Mouse (Mus musculus) liver, embryonic 13.5 days (tissue): Measurements from ENCODE around the gene Mvb12b. TPM values are rescaled to one million over a fixed set of nuclear protein-coding genes. Genes with fewer than 3 reads are reported as not detected.
"Not testable (repeated sequence)": the region's sequence is repeated elsewhere in the genome, so short reads cannot be mapped to it uniquely, and the experiment has no call there.

Experiments
- ATAC-seq: fragments of 200-750 bp; cut with Nextera tagmentation; 2 replicates; pipeline ENCODE4 v1.8.0; 2017; ENCODE audit warnings: low read depth, mild to moderate bottlenecking, moderate number of reproducible peaks, moderate library complexity
- DNase-seq: peaks from one replicate; pipeline ENCODE4 v3.0.0; 2022
- H3K27ac ChIP-seq: fragments of 300-500 bp; sonication (generic); 2 replicates; pipeline ENCODE4 v1.5.1; 2015; ENCODE audit warnings: moderate library complexity, mild to moderate bottlenecking, inconsistent platforms
- H3K27me3 ChIP-seq: fragments of 300-500 bp; sonication (generic); 2 replicates; pipeline ENCODE4 v1.6.1; 2015; ENCODE audit warnings: mild to moderate bottlenecking, inconsistent platforms
- H3K36me3 ChIP-seq: fragments of 300-500 bp; sonication (generic); 2 replicates; pipeline ENCODE4 v1.6.1; 2015; ENCODE audit warnings: mild to moderate bottlenecking, inconsistent platforms
- H3K4me1 ChIP-seq: fragments of 300-500 bp; sonication (generic); replicated peaks from 2 replicates; pipeline ENCODE4 v1.6.1; 2015; ENCODE audit warnings: inconsistent platforms
- H3K4me2 ChIP-seq: fragments of 300-500 bp; sonication (generic); 2 replicates; pipeline ENCODE4 v1.6.1; 2015; ENCODE audit warnings: inconsistent platforms, mild to moderate bottlenecking, moderate library complexity
- H3K4me3 ChIP-seq: fragments of 300-500 bp; sonication (generic); replicated peaks from 2 replicates; pipeline ENCODE4 v1.5.1; 2015; ENCODE audit warnings: mild to moderate bottlenecking, inconsistent platforms
- H3K9ac ChIP-seq: fragments of 300-500 bp; sonication (generic); 2 replicates; pipeline ENCODE4 v1.6.1; 2015; ENCODE audit warnings: mild to moderate bottlenecking, inconsistent platforms
- H3K9me3 ChIP-seq: fragments of 300-500 bp; sonication (generic); replicated peaks from 2 replicates; pipeline ENCODE4 v1.6.1; 2016; ENCODE audit warnings: inconsistent platforms
- WGBS: fragments of 180-500 bp; shearing (Covaris S2); methylation state at CpG from one replicate; pipeline ENCODE4 v1.1.7; 2015; ENCODE audit not compliant: insufficient replicate concordance; 5-methylcytosine and 5-hydroxymethylcytosine counted together
- polyA plus RNA-seq: library from polyadenylated mRNA; unstranded; fragments of >200 nt; fragmentation: Nextera tagmentation; extraction: Ambion mirVana; gene quantifications from 2 replicates; pipeline ENCODE4 v1.2.1, GENCODE M21; 2015

Gene Mvb12b
- polyA plus RNA-seq, 1 experiment from 2014 or later: 11.8 TPM

DNA sequence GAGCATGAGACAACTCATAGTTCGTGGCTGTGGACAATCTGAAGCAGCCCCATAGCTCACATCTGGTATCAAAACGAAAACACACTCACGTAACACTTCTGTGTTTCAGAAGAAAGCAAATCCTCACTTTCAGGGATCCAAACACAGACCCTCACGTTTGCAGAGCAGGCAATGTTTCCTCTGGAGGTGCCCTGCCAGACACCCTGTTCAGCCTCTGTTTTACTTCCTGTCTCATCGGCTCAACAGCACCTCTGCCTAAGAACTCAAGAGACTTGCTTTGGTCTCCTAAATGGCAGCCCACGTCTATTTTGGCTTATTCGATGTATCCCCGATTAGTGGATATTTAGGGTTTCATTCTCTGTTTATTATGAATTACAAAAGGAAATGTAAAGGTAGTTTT lies 27.3 kb upstream of the Mvb12b start:
- peaks cover 4% of the 10 kb centered on the region for H3K27me3 ChIP-seq
- 60% methylated on average over 8 of the region's 8 CpGs for WGBS
- H3K9ac ChIP-seq: no peak overlapping the region
- H3K4me2 ChIP-seq: no peak overlapping the region
- no peak overlapping the region for H3K27ac ChIP-seq
- ATAC-seq: no peak
- H3K4me3 ChIP-seq: no peak overlapping the region
- no peak for DNase-seq
- H3K4me1 ChIP-seq: no peaks in the 10 kb centered on the region
- no peaks in the 10 kb centered on the region for H3K9me3 ChIP-seq
- H3K36me3 ChIP-seq: no peaks in the 10 kb centered on the region

DNA sequence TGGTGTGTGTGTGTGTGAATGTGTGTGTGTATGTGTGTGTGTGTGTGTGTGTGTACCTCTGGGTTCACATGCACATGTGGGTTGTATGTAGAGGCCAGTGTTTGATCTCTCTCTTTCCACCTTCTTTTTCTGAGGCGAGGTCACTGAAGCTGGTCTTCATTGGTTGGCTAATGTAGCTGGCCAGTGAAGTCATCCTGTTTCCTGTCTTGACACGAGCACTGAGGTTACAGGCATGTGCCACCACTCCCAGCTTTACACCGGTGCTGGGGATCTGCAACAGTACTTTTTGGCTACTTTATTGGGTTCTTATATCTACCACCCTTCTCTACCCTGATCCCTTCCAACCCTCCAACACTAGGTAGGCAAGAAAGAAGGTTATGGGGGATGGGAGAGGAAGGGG lies 26.6 kb upstream of the Mvb12b start:
- no peak overlapping the region for H3K4me3 ChIP-seq
- H3K9me3 ChIP-seq: no peaks in the 10 kb centered on the region
- 37% methylated on average over 3 of the region's 3 CpGs for WGBS
- H3K36me3 ChIP-seq: no peaks in the 10 kb centered on the region
- no peaks in the 10 kb centered on the region for H3K4me1 ChIP-seq
- no peak overlapping the region for H3K4me2 ChIP-seq
- H3K27ac ChIP-seq: no peak overlapping the region
- ATAC-seq (no peak), DNase-seq (no peak)
- H3K9ac ChIP-seq: no peak overlapping the region
- H3K27me3 ChIP-seq: peaks cover 3% of the 10 kb centered on the region; the same call in 1 of the 2 replicates

- H3K27me3 ChIP-seq, H3K4me3 ChIP-seq, DNase-seq, ATAC-seq, H3K9ac ChIP-seq, H3K4me1 ChIP-seq, H3K27ac ChIP-seq, H3K4me2 ChIP-seq, H3K9me3 ChIP-seq, H3K36me3 ChIP-seq: not testable (repeated sequence)
- 24% methylated on average over 1 of the region's 1 CpGs for WGBS
These were observed 25.9 kb upstream of the Mvb12b start for GRCm38 (mm10) chr2:33913598-33913997.

DNA sequence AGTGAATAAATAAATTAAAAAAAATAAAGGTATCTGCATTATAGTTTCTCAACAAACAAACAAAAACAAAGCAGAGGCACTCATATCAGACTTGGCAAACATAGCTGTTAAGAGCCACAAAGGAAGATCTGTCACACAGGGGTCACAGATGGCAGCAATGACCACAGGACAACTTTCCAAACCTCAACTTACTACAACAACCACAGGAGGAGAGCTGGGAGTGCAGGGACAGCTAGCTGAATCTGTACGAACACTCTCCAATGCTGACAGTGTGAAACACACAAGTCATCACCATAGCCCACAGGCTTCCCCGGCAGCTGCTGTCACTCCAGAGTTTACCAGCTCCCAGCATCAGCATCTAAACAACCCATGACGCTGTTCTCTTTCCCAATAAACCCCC lies 25.0 kb upstream of the Mvb12b start:
- Histone ChIP-seq H3K4me1 (no peaks in the 10 kb centered on the region), H3K27ac (no peak overlapping the region), H3K36me3 (no peaks in the 10 kb centered on the region), H3K9ac (no peak overlapping the region), H3K27me3 (peaks cover 3% of the 10 kb centered on the region; the same call in 1 of the 2 replicates), H3K9me3 (no peaks in the 10 kb centered on the region), H3K4me2 (no peak overlapping the region), H3K4me3 (no peak overlapping the region)
- DNase-seq (no peak), ATAC-seq (no peak)
- 57% methylated on average over 3 of the region's 3 CpGs for WGBS

- Histone ChIP-seq H3K27ac (no peak overlapping the region), H3K36me3 (no peaks in the 10 kb centered on the region)
- DNase-seq: no peak
These were observed 20.6 kb upstream of the Mvb12b start for GRCm38 (mm10) chr2:33908374-33908773.

DNA sequence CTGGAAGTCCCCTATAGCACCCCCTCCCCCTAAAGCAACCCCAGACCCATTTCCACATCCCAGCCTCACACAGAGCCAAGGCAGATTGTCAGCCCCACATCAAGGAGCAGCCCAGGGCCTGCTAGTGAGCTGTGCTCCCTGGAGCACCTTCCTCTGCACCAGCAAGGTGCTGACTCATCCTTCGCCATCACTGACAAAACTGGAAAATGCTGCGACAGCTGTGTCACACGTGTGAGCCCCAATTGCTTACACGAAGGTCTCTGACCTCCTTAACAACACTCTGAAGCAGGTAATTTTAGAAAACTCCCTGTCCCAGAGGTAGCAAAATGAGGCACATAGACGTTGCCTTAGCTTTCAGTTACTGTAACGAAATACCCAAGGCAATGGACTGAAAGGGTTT lies 19.4 kb upstream of the Mvb12b start:
- Histone ChIP-seq H3K36me3 (no peaks in the 10 kb centered on the region), H3K27me3 (peaks cover 3% of the 10 kb centered on the region; the same call in 1 of the 2 replicates), H3K4me3 (no peak overlapping the region), H3K9me3 (no peaks in the 10 kb centered on the region), H3K9ac (no peak overlapping the region), H3K4me1 (0 out of 2 replicates have a peak, but pooled peaks cover 3% of the 10 kb centered on the region), H3K4me2 (no peak overlapping the region), H3K27ac (no peak overlapping the region)
- DNase-seq (no peak), ATAC-seq (no peak)
- 56% methylated on average over 6 of the region's 6 CpGs for WGBS

More at GRCm38 (mm10) chr2:33908374-33908773, 20.6 kb upstream of the Mvb12b start:
- Histone ChIP-seq H3K4me2 (no peak overlapping the region), H3K27me3 (peaks cover 3% of the 10 kb centered on the region; the same call in 1 of the 2 replicates), H3K9ac (no peak overlapping the region), H3K4me1 (0 out of 2 replicates have a peak, but pooled peaks cover 3% of the 10 kb centered on the region), H3K4me3 (no peak overlapping the region), H3K9me3 (no peaks in the 10 kb centered on the region)
- 10% methylated on average over 8 of the region's 8 CpGs for WGBS
- peak; percentile 58 for ATAC-seq

- no peaks in the 10 kb centered on the region for H3K9me3 ChIP-seq
- H3K9ac ChIP-seq: no peak overlapping the region
- WGBS: 69% methylated on average over 3 of the region's 3 CpGs
- peaks cover under 1% of the 10 kb centered on the region; the same call in 1 of the 2 replicates for H3K27me3 ChIP-seq
- DNase-seq (no peak), ATAC-seq (no peak)
- peaks cover 5% of the 10 kb centered on the region; the same call in 1 of the 2 replicates for H3K4me1 ChIP-seq
- no peak overlapping the region for H3K4me3 ChIP-seq
- no peak overlapping the region for H3K27ac ChIP-seq
- H3K4me2 ChIP-seq: no peak overlapping the region
- H3K36me3 ChIP-seq: no peaks in the 10 kb centered on the region
These were observed 8.1 kb upstream of the Mvb12b start for GRCm38 (mm10) chr2:33895829-33896228.

DNA sequence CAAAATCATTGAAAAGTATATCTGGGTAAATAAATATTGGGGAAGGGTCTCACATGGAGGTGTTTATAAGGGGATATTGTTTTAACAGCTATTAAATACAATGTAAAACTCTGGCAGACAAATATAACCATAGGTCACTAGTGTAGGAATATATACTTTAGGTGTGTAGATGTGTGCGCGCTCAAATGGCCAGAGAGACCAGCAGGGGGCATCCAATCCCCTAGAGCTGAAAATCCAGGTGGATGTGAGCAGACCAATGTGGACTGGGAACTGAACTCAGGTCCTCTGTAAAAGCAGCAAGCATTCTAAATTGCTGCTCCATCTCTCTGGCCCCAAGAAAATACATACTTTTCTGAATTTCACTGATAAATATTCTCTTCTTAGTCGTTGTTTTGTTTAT lies 5.4 kb upstream of the Mvb12b start:
- 81% methylated on average over 3 of the region's 3 CpGs for WGBS
- ATAC-seq (no peak), DNase-seq (no peak)

GRCm38 (mm10) chr2:33892354-33892753 lies 4.6 kb upstream of the Mvb12b start:
- H3K36me3 ChIP-seq: no peaks in the 10 kb centered on the region
- H3K27ac ChIP-seq: no peak overlapping the region
- no peak overlapping the region for H3K4me3 ChIP-seq
- no peak overlapping the region for H3K4me2 ChIP-seq
- peaks cover 3% of the 10 kb centered on the region; the same call in 1 of the 2 replicates for H3K27me3 ChIP-seq
- no peak for ATAC-seq
- H3K4me1 ChIP-seq: peaks cover 13% of the 10 kb centered on the region
- no peak for DNase-seq
- H3K9me3 ChIP-seq: no peaks in the 10 kb centered on the region
- 66% methylated on average over 7 of the region's 7 CpGs for WGBS
- H3K9ac ChIP-seq: no peak overlapping the region

More for the DNA sequence above, 5.4 kb upstream of the Mvb12b start:
- no peak overlapping the region for H3K4me3 ChIP-seq
- no peak overlapping the region for H3K4me2 ChIP-seq
- H3K9me3 ChIP-seq: no peaks in the 10 kb centered on the region
- peaks cover 7% of the 10 kb centered on the region for H3K4me1 ChIP-seq
- peaks cover 3% of the 10 kb centered on the region; the same call in 1 of the 2 replicates for H3K27me3 ChIP-seq
- H3K9ac ChIP-seq: no peak overlapping the region
- no peak overlapping the region for H3K27ac ChIP-seq
- no peaks in the 10 kb centered on the region for H3K36me3 ChIP-seq

- peak overlapping the region; percentile 90 for H3K27ac ChIP-seq
- no peaks in the 10 kb centered on the region for H3K36me3 ChIP-seq
- peak overlapping the region; percentile 95 for H3K9ac ChIP-seq
- no peak for ATAC-seq
- peaks cover 38% of the 10 kb centered on the region for H3K4me1 ChIP-seq
- H3K4me2 ChIP-seq: peak overlapping the region; percentile 97
- WGBS: 74% methylated on average over 6 of the region's 6 CpGs
- DNase-seq: no peak
- H3K27me3 ChIP-seq: 0 out of 2 replicates have a peak, but pooled peaks cover 3% of the 10 kb centered on the region
- H3K9me3 ChIP-seq: no peaks in the 10 kb centered on the region
- H3K4me3 ChIP-seq: peak overlapping the region; percentile 85
These were observed 297 bp upstream of the Mvb12b start for GRCm38 (mm10) chr2:33888100-33888385.

DNA sequence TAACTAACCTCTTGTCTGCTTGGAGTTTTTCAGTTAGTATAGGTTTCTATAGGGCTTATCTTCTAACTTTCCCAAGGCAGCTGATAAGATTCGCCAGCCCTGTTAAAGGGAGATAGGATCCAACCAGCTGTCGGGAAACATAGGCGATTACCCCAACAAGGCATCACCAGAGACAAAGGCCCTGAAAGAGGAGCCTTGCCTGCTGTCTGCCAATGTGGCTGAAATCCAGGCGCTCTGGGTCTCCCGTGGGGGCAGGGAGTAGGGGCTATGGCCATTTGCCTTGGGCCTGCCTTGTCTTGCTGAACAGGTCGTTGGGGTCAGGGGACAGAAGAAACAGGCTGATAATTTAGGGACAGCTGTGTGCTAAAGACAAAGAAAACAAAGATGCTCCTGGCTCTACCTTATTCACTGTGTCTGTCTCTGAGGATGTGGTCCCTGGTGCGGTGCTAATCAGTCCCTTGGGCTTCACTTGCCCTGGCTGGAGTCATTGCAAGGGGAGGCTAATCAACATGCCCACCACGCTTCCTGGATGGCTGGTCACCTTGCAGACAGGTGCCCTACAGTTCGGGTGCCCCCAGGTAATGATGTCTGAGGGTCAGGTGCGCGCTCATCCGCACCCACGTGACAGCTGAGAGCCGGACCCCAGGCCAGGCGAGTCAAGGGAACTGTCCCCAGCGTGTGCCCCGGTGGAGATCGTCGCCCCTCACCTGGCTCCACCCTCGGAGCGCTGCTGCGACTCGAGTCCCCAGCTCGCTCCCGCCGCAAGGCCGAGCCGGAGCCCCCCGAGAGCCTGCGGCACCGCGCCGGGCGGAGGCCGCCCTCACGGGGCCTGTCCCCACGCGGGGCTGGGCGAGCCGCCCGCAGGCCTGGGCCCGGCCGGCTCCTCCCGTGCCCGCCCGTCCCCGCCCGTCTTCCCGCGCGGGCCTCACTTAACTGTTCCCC lies 1.1 kb downstream of the Mvb12b start:
- DNase-seq (peak; percentile 48), ATAC-seq (peak; percentile 86)
- H3K4me2 ChIP-seq: peak overlapping the region; percentile 97
- peaks cover 42% of the 10 kb centered on the region for H3K4me1 ChIP-seq
- 1% methylated on average over 45 of the region's 51 CpGs for WGBS
- peak overlapping the region; percentile 85 for H3K4me3 ChIP-seq
- H3K27me3 ChIP-seq: 0 out of 2 replicates have a peak, but pooled peaks cover 3% of the 10 kb centered on the region
- no peaks in the 10 kb centered on the region for H3K9me3 ChIP-seq
- H3K27ac ChIP-seq: peak overlapping the region; percentile 90
- H3K9ac ChIP-seq: peak overlapping the region; percentile 95
- H3K36me3 ChIP-seq: no peaks in the 10 kb centered on the region
